Mouse (Mus musculus) MEL (cell line): Measurements from ENCODE around the gene Sh3bp4. TPM values are rescaled to one million over a fixed set of nuclear protein-coding genes. Genes with fewer than 3 reads are reported as not detected.
A peak's percentile ranks its signal among the peaks of the same experiment; 100 is the strongest.

Experiments used
- DNase-seq: peaks from one replicate; pipeline ENCODE4 v3.0.0; 2011; ENCODE audit warnings: low read depth, low spot score
- H3K27ac ChIP-seq: 2 replicates; pipeline ENCODE4 v1.5.1; 2012; ENCODE audit warnings: low read depth, mild to moderate bottlenecking, control low read depth, low read length, moderate library complexity; ENCODE audit not compliant: control insufficient read depth
- H3K27me3 ChIP-seq, 2 experiments: fragments of 150-350 bp in 1 of 2; sonication (generic) in 1 of 2; 2 replicates each; pipeline ENCODE4 v1.6.1; 2012; ENCODE audit warnings: low read length in 2 of 2, mild to moderate bottlenecking in 2 of 2, improper control_type of control experiment in 1 of 2, moderate library complexity in 1 of 2; ENCODE audit not compliant: insufficient read depth in 2 of 2, control insufficient read depth in 1 of 2
- H3K36me3 ChIP-seq, 2 experiments: 2 replicates each; pipeline ENCODE4 v1.6.1; 2012 to 2014; ENCODE audit warnings: low read length in 2 of 2, improper control_type of control experiment in 1 of 2, inconsistent platforms in 1 of 2, mild to moderate bottlenecking in 1 of 2; ENCODE audit not compliant: insufficient read depth in 2 of 2, control insufficient read depth in 1 of 2
- H3K4me1 ChIP-seq, 2 experiments: fragments of 150-350 bp in 1 of 2; sonication (generic) in 1 of 2; 2 replicates each; pipeline ENCODE4 v1.6.1; 2012; ENCODE audit warnings: low read length in 2 of 2, improper control_type of control experiment in 1 of 2, mild to moderate bottlenecking in 1 of 2; ENCODE audit not compliant: insufficient read depth in 2 of 2, control insufficient read depth in 1 of 2
- H3K4me3 ChIP-seq, 2 experiments: fragments of 150-350 bp in 1 of 2; sonication (generic) in 1 of 2; 2 replicates each; pipeline ENCODE4 v1.5.1; 2012; ENCODE audit warnings: low read depth in 2 of 2, low read length in 2 of 2, mild to moderate bottlenecking in 2 of 2, moderate library complexity in 2 of 2, control low read depth in 1 of 2, improper control_type of control experiment in 1 of 2; ENCODE audit not compliant: control insufficient read depth in 1 of 2, insufficient read depth in 1 of 2
- H3K79me2 ChIP-seq: 2 replicates; pipeline ENCODE4 v1.6.1; 2012; ENCODE audit warnings: mild to moderate bottlenecking, low read length, moderate library complexity; ENCODE audit not compliant: control insufficient read depth, poor library complexity, insufficient read depth
- H3K9ac ChIP-seq: 2 replicates; pipeline ENCODE4 v1.6.1; 2012; ENCODE audit warnings: low read depth, mild to moderate bottlenecking, control low read depth, low read length, moderate library complexity; ENCODE audit not compliant: control insufficient read depth, poor library complexity, severe bottlenecking
- H3K9me3 ChIP-seq: fragments of 150-350 bp; sonication (generic); replicated peaks from 2 replicates; pipeline ENCODE4 v1.6.1; 2012; ENCODE audit warnings: mild to moderate bottlenecking, low read length, improper control_type of control experiment, moderate library complexity; ENCODE audit not compliant: insufficient read depth
- CHD1 ChIP-seq: IDR thresholded peaks from 2 replicates; pipeline ENCODE4 v1.6.1; 2012; ENCODE audit warnings: low read depth, mild to moderate bottlenecking, inconsistent platforms, low read length, improper control_type of control experiment
- CHD2 ChIP-seq: IDR thresholded peaks from 2 replicates; pipeline ENCODE4 v1.6.1; 2011; ENCODE audit warnings: low read length, improper control_type of control experiment
- CTCF ChIP-seq, 3 experiments: IDR thresholded peaks in 2 of 3; conservative IDR thresholded peaks in 1 of 3; 2 replicates each; pipeline ENCODE4 v1.5.1; 2011 to 2012; ENCODE audit warnings: low read length in 3 of 3, low read depth in 2 of 3, mild to moderate bottlenecking in 2 of 3, improper control_type of control experiment in 1 of 3, inconsistent platforms in 1 of 3, mixed read lengths in 1 of 3, moderate library complexity in 1 of 3; ENCODE audit not compliant: control insufficient read depth in 1 of 3, insufficient read depth in 1 of 3, poor library complexity in 1 of 3, severe bottlenecking in 1 of 3
- E2F4 ChIP-seq: IDR thresholded peaks from 2 replicates; pipeline ENCODE4 v1.6.1; 2011; ENCODE audit warnings: low read depth, low read length, improper control_type of control experiment, borderline replicate concordance
- GABPA ChIP-seq: IDR thresholded peaks from 2 replicates; pipeline ENCODE4 v1.6.1; 2012; ENCODE audit warnings: low read depth, mild to moderate bottlenecking, inconsistent platforms, low read length, improper control_type of control experiment, moderate library complexity
- GATA1 ChIP-seq: IDR thresholded peaks from 2 replicates; pipeline ENCODE4 v1.6.1; 2011; ENCODE audit warnings: low read depth, low read length, improper control_type of control experiment
- JUND ChIP-seq: IDR thresholded peaks from 2 replicates; pipeline ENCODE4 v1.6.1; 2011; ENCODE audit warnings: low read depth, mild to moderate bottlenecking, improper control_type of control experiment, low read length
- KAT2A ChIP-seq: conservative IDR thresholded peaks from 2 replicates; pipeline ENCODE4 v1.6.1; 2012; ENCODE audit warnings: low read depth, low read length, improper control_type of control experiment, inconsistent platforms
- MAFK ChIP-seq: IDR thresholded peaks from 2 replicates; pipeline ENCODE4 v1.6.1; 2011; ENCODE audit warnings: low read depth, mild to moderate bottlenecking, low read length, improper control_type of control experiment, borderline replicate concordance
- MAX ChIP-seq: IDR thresholded peaks from 2 replicates; pipeline ENCODE4 v1.6.1; 2011; ENCODE audit warnings: low read length, improper control_type of control experiment
- MAZ ChIP-seq: IDR thresholded peaks from 2 replicates; pipeline ENCODE4 v1.6.1; 2012; ENCODE audit warnings: low read depth, mild to moderate bottlenecking, inconsistent platforms, low read length, improper control_type of control experiment
- MYC ChIP-seq: IDR thresholded peaks from 2 replicates; pipeline ENCODE4 v1.6.1; 2011; ENCODE audit warnings: low read depth, mild to moderate bottlenecking, low read length, improper control_type of control experiment, moderate library complexity
- POLR2AphosphoS2 ChIP-seq: IDR thresholded peaks from 2 replicates; pipeline ENCODE4 v1.6.1; 2011; ENCODE audit warnings: low read length, improper control_type of control experiment
- POLR2AphosphoS5 ChIP-seq: IDR thresholded peaks from 2 replicates; pipeline ENCODE4 v1.6.1; 2012; ENCODE audit warnings: low read depth, borderline replicate concordance, mild to moderate bottlenecking, inconsistent platforms, low read length, moderate library complexity, mixed read lengths
- RCOR1 ChIP-seq: IDR thresholded peaks from 2 replicates; pipeline ENCODE4 v1.6.1; 2012; ENCODE audit warnings: low read depth, mild to moderate bottlenecking, inconsistent platforms, low read length, improper control_type of control experiment
- SMC3 ChIP-seq: IDR thresholded peaks from 2 replicates; pipeline ENCODE4 v1.6.1; 2011; ENCODE audit warnings: low read depth, low read length, improper control_type of control experiment
- TBP ChIP-seq: IDR thresholded peaks from 2 replicates; pipeline ENCODE4 v1.8.0; 2011; ENCODE audit warnings: low read depth, low read length, improper control_type of control experiment
- TCF12 ChIP-seq: IDR thresholded peaks from 2 replicates; pipeline ENCODE4 v1.6.1; 2014; ENCODE audit warnings: low read depth, mild to moderate bottlenecking, inconsistent platforms, low read length, improper control_type of control experiment, moderate library complexity
- UBTF ChIP-seq: IDR thresholded peaks from 2 replicates; pipeline ENCODE4 v1.6.1; 2012; ENCODE audit warnings: low read depth, mild to moderate bottlenecking, inconsistent platforms, low read length, improper control_type of control experiment, moderate library complexity, borderline replicate concordance; ENCODE audit not compliant: insufficient read depth
- USF1 ChIP-seq: IDR thresholded peaks from 2 replicates; pipeline ENCODE4 v1.6.1; 2014; ENCODE audit warnings: low read depth, mild to moderate bottlenecking, inconsistent platforms, low read length, improper control_type of control experiment, moderate library complexity
- USF2 ChIP-seq, 2 experiments: IDR thresholded peaks; 2 replicates each; pipeline ENCODE4 v1.6.1; 2011 to 2012; ENCODE audit warnings: improper control_type of control experiment in 2 of 2, low read length in 2 of 2, borderline replicate concordance in 1 of 2, inconsistent platforms in 1 of 2, low read depth in 1 of 2, mild to moderate bottlenecking in 1 of 2; ENCODE audit not compliant: insufficient read depth in 1 of 2
- ZC3H11A ChIP-seq: IDR thresholded peaks from 2 replicates; pipeline ENCODE4 v1.6.1; 2012; ENCODE audit warnings: low read depth, mild to moderate bottlenecking, inconsistent platforms, low read length, improper control_type of control experiment
- polyA plus RNA-seq, 2 experiments: library from polyadenylated mRNA; stranded (reverse) in 1 of 2; unstranded in 1 of 2; fragments of >175 nt in 1 of 2; fragments of >200 nt in 1 of 2; gene quantifications; 2 replicates each; pipeline versions ENCODE4 v1.2.1 to v1.2.4; 2012; ENCODE audit warnings: low replicate concordance in 2 of 2, low read depth in 1 of 2; ENCODE audit not compliant: insufficient read length in 2 of 2, insufficient read depth in 1 of 2, missing spikeins in 1 of 2
- total RNA-seq: library from RNA; depleted of rRNA; stranded (reverse); fragments of 300-350 nt; gene quantifications from 2 replicates; pipeline ENCODE4 v1.2.3, GENCODE M21; 2012

Gene Sh3bp4
- total and polyA plus RNA-seq, 3 experiments: not detected

DNA sequence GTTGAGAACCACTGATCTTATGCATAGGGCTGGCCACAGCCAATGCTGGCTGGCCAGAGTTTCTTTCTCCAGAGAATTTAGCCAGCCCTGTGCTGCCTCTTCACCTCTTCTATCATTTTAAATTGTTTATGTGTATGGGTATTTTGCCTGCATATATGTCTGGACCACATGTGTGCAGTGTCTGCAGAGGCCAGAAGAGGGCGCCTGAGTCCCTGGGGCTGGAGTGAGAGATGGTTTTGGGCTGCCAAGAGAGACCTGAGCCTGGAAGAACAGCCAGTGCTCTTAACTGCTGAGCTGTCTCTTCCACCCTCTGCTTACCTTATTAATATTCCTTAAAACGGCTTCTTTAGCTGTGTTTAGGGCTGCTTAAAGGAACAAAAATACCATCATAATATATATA lies 105.1 kb downstream of the Sh3bp4 start:
- no peak overlapping the region for H3K27ac ChIP-seq
- H3K4me1 ChIP-seq: no peaks in the 10 kb centered on the region
- no peak for TF ChIP-seq ZC3H11A
- no peak for TF ChIP-seq POLR2AphosphoS2
- peak in 2 of 3 experiments; percentile 8 to 43; a peak in 4 of 6 replicates for TF ChIP-seq CTCF (IDR thresholded peaks at IDR 0.05 in 2 of 3, conservative IDR thresholded peaks at IDR 0.05 in 1 of 3; ENCODE audit: control insufficient read depth in 1 of 3, insufficient read depth in 1 of 3, low read depth in 2 of 3, low read length in 3 of 3, poor library complexity in 1 of 3, severe bottlenecking in 1 of 3)
- TF ChIP-seq CHD2: no peak
- no peak for TF ChIP-seq KAT2A
- no peaks in the 10 kb centered on the region for H3K79me2 ChIP-seq
- H3K4me3 ChIP-seq: no peak overlapping the region
- H3K27me3 ChIP-seq: no peaks in the 10 kb centered on the region
- no peaks in the 10 kb centered on the region for H3K36me3 ChIP-seq
- no peaks in the 10 kb centered on the region for H3K9me3 ChIP-seq
- H3K9ac ChIP-seq: no peak overlapping the region
- no peak for DNase-seq

DNA sequence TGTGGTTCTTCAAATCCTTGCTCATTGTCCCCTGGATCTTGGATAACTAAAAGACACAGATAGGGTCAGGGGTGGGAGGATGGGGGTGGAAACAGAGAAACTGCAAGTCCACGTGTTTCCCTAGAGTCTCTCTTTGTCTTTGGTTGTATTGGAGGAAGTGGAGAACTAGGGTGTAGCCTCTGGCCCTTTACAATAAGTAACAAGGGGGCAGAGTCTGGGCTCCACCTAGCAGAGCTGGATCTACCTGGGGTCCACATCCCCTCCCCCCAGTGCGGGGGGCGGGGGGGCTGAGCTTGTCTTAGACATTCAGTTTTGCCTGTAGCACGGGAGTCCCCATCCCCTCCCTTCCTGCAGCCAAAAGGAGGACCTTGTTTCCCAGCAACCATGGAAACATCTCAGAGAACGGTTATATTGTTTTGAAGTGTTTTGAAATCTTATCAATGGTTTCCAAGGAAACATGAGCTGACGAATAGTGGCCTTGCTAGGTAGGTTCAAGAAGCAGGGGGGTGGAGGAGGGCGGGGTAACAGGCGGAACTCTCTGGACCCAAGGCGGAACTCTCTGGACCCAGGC lies 113.1 kb downstream of the Sh3bp4 start:
- Histone ChIP-seq H3K4me1 (no peaks in the 10 kb centered on the region), H3K9me3 (no peaks in the 10 kb centered on the region), H3K9ac (no peak overlapping the region), H3K4me3 (no peak overlapping the region), H3K27me3 (no peaks in the 10 kb centered on the region), H3K36me3 (no peaks in the 10 kb centered on the region), H3K79me2 (no peaks in the 10 kb centered on the region), H3K27ac (no peak overlapping the region)
- DNase-seq: no peak
- TF ChIP-seq TCF12: no peak
- no peak for TF ChIP-seq USF1
- TF ChIP-seq UBTF: no peak
- no peak for TF ChIP-seq CHD1
- no peak for TF ChIP-seq USF2 (IDR thresholded peaks at IDR 0.05; ENCODE audit: borderline replicate concordance in 1 of 2, insufficient read depth in 1 of 2, low read depth in 1 of 2, low read length in 2 of 2)
- no peak for TF ChIP-seq POLR2AphosphoS5

DNA sequence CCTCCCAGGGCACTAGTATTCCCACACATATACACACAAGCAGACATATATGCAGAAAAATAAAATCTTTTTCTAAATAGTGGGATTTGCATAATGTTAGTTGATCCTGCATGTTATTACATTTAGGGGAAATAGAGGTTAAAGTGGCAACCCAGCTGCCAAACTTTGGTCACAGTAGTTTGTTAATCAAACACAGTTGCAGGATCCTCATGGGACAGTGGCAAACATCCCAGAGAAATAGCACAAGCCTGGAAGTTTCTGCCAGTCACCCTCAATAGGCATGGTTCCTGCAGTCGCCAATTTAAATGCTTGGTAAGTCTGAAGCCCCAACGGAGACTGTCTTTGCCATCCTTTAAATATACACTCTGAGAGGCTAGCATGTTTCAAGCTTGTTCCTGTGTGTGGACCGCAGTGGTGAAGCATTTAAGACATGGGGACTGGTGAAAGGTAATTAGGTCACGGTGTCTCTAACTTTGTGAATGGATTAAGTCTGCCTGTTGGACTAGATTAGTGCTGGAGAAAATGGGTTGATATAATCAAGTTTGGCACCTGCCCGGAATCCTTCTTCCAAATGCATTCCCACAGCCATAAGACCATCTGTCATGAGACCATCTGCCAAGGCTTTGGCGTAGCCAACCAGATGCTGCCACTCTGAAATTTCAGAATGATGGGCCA lies 114.0 kb downstream of the Sh3bp4 start:
- Histone ChIP-seq H3K4me3 (no peak overlapping the region), H3K27me3 (no peaks in the 10 kb centered on the region), H3K79me2 (no peaks in the 10 kb centered on the region), H3K36me3 (no peaks in the 10 kb centered on the region), H3K9me3 (no peaks in the 10 kb centered on the region), H3K27ac (no peak overlapping the region), H3K9ac (no peak overlapping the region), H3K4me1 (no peaks in the 10 kb centered on the region)
- DNase-seq: no peak
- TF ChIP-seq RCOR1 (no peak), USF2 (IDR thresholded peaks at IDR 0.05; ENCODE audit: borderline replicate concordance in 1 of 2, insufficient read depth in 1 of 2, low read depth in 1 of 2, low read length in 2 of 2) (no peak), POLR2AphosphoS2 (no peak), MAX (no peak), MAFK (no peak), MYC (no peak), SMC3 (no peak), GATA1 (no peak), GABPA (no peak), JUND (no peak), E2F4 (no peak), USF1 (no peak), TBP (no peak), MAZ (no peak)
